9 mouse cellular contexts compared by ENCODE assay signal in genomic region chr9:49570731-49571694, GRCm38 (mm10).
DNase-seq lines count a peak whose midpoint lies in the region; ATAC-seq and TF ChIP-seq lines count a peak whose summit lies in the region.
"Had no signal": no experiment of that assay in that cellular context is flagged by ENCODE, and none has a peak within 500 bp of the region (broad histone marks: within the 10 kb centered on the region; RNA-seq: fewer than 3 reads in every experiment).

No protein-coding gene starts in this region.

- H3K36me3 ChIP-seq in heart, embryonic 10.5 days, result no peaks in the 10 kb centered on the region
- peaks cover 32% of the 10 kb centered on the region for H3K36me3 ChIP-seq in embryonic facial prominence, embryonic 13.5 days
- peaks cover 16% of the 10 kb centered on the region; the same call in 1 of the 2 replicates for H3K36me3 ChIP-seq in hindbrain, postnatal 0 days (ENCODE audit: insufficient read depth, low read length)
- H3K36me3 ChIP-seq in midbrain, embryonic 10.5 days, result peaks cover 24% of the 10 kb centered on the region

- no peaks in the 10 kb centered on the region for H3K9me3 ChIP-seq in heart, embryonic 10.5 days
- no peaks in the 10 kb centered on the region for H3K9me3 ChIP-seq in embryonic facial prominence, embryonic 13.5 days
- H3K9me3 ChIP-seq in hindbrain, postnatal 0 days (ENCODE audit: low read length), result no peaks in the 10 kb centered on the region
- H3K9me3 ChIP-seq in midbrain, embryonic 10.5 days (replicated peaks), result no peaks in the 10 kb centered on the region

- H3K9ac ChIP-seq in embryonic facial prominence, embryonic 13.5 days, result no peak overlapping the region
- H3K9ac ChIP-seq in hindbrain, postnatal 0 days (replicated peaks; ENCODE audit: low read length), result 0 out of 2 replicates have a peak overlapping the region, but pooled peaks have one; percentile 22

- no peak overlapping the region for H3K4me3 ChIP-seq in heart, embryonic 10.5 days
- H3K4me3 ChIP-seq in embryonic facial prominence, embryonic 13.5 days, result no peak overlapping the region
- H3K4me3 ChIP-seq in hindbrain, postnatal 0 days (ENCODE audit: low read length), result no peak overlapping the region
- H3K4me3 ChIP-seq in midbrain, embryonic 10.5 days, result peak overlapping the region; percentile 18; the same call in 1 of the 2 replicates
- H3K4me3 ChIP-seq: erythroblast, embryonic 14.5 days had no signal

- H3K27me3 ChIP-seq in heart, embryonic 10.5 days (ENCODE audit: insufficient read depth, poor library complexity, severe bottlenecking), result no peaks in the 10 kb centered on the region
- no peaks in the 10 kb centered on the region for H3K27me3 ChIP-seq in embryonic facial prominence, embryonic 13.5 days
- no peaks in the 10 kb centered on the region for H3K27me3 ChIP-seq in hindbrain, postnatal 0 days (ENCODE audit: insufficient read depth, low read length)
- H3K27me3 ChIP-seq in midbrain, embryonic 10.5 days (ENCODE audit: low read depth, poor library complexity, severe bottlenecking), result no peaks in the 10 kb centered on the region

- no peak for DNase-seq in heart, embryonic 10.5 days (ENCODE audit: low spot score)
- no peak for DNase-seq in heart, postnatal 25 days (ENCODE audit: low spot score)
- DNase-seq in adrenal gland, adult 2 months, result peak; percentile 47
- peak; percentile 90 for DNase-seq in hindbrain, postnatal 0 days (ENCODE audit: low spot score)
- peak; percentile 72 for DNase-seq in midbrain, embryonic 10.5 days (ENCODE audit: low spot score)
- peak; percentile 80 for DNase-seq in telencephalon, adult 2 months (ENCODE audit: low read depth, low spot score)
- DNase-seq in B cell, adult 2 months, result no peak

- ATAC-seq in embryonic facial prominence, embryonic 13.5 days (ENCODE audit: insufficient number of reproducible peaks, insufficient read depth, low FRiP score, low TSS enrichment, low read depth), result peak; percentile 62; the same call in 1 of the 2 replicates
- ATAC-seq in hindbrain, postnatal 0 days, result peak; percentile 81

- peak overlapping the region; percentile 29; the same call in 1 of the 2 replicates for H3K27ac ChIP-seq in heart, embryonic 10.5 days
- peak overlapping the region; percentile 90 for H3K27ac ChIP-seq in embryonic facial prominence, embryonic 13.5 days
- peak overlapping the region; percentile 77 for H3K27ac ChIP-seq in hindbrain, postnatal 0 days
- H3K27ac ChIP-seq in midbrain, embryonic 10.5 days (replicated peaks), result peak overlapping the region; percentile 76

- peak overlapping the region; percentile 2 for H3K4me2 ChIP-seq in embryonic facial prominence, embryonic 13.5 days
- peak overlapping the region; percentile 19; the same call in 1 of the 2 replicates for H3K4me2 ChIP-seq in hindbrain, postnatal 0 days (ENCODE audit: low read depth, low read length)

- H3K4me1 ChIP-seq in heart, embryonic 10.5 days, result peaks cover 34% of the 10 kb centered on the region
- peaks cover 34% of the 10 kb centered on the region for H3K4me1 ChIP-seq in embryonic facial prominence, embryonic 13.5 days
- H3K4me1 ChIP-seq in hindbrain, postnatal 0 days (ENCODE audit: insufficient read depth, low read length), result peaks cover 27% of the 10 kb centered on the region
- peaks cover 45% of the 10 kb centered on the region for H3K4me1 ChIP-seq in midbrain, embryonic 10.5 days

- no peak for TF ChIP-seq CTCF in hindbrain, postnatal 0 days (IDR thresholded peaks at IDR 0.05; ENCODE audit: low read depth)

- intact Hi-C loops in heart, postnatal 25 days (cut with DNase I), result no loop called here

- 55% methylated on average over 10 of the region's 10 CpGs for WGBS in heart, embryonic 10.5 days
- WGBS in embryonic facial prominence, embryonic 13.5 days, result 32% methylated on average over 10 of the region's 10 CpGs
- WGBS in hindbrain, postnatal 0 days, result 39% methylated on average over 10 of the region's 10 CpGs
- 50% methylated on average over 10 of the region's 10 CpGs for WGBS in midbrain, embryonic 10.5 days

Comparison
In these comparisons a context has a peak if more than half of its experiments do, and no peak if none do; other contexts are left out.
1. DNase-seq: peak in adrenal gland, adult 2 months (single experiment), hindbrain, postnatal 0 days (single experiment), midbrain, embryonic 10.5 days (single experiment) and telencephalon, adult 2 months (single experiment); none in heart, embryonic 10.5 days (single experiment), heart, postnatal 25 days (single experiment) and B cell, adult 2 months (0 of 2).
2. H3K27ac ChIP-seq: peak in every context shown above with its lines; median percentile 90 in embryonic facial prominence, embryonic 13.5 days; 77 in hindbrain, postnatal 0 days; 76 in midbrain, embryonic 10.5 days; 29 in heart, embryonic 10.5 days.